Mouse (Mus musculus) lung, embryonic 15.5 days (tissue): ENCODE measurements around the gene Rnf20. TPM values are rescaled to one million over a fixed set of nuclear protein-coding genes. Genes with fewer than 3 reads are reported as not detected.
A peak's percentile ranks its signal among the peaks of the same experiment; 100 is the strongest.

ENCODE experiments used
- ATAC-seq: fragments of 200-750 bp; cut with Nextera tagmentation; 2 replicates; pipeline ENCODE4 v1.8.0; 2017; ENCODE audit warnings: moderate number of reproducible peaks, borderline replicate concordance; ENCODE audit not compliant: low FRiP score, low TSS enrichment; ENCODE audit errors: extremely low read depth
- H3K27ac ChIP-seq: fragments of 300-500 bp; sonication (generic); 2 replicates; pipeline ENCODE4 v1.5.1; 2015; ENCODE audit warnings: moderate library complexity, mild to moderate bottlenecking, inconsistent platforms
- H3K27me3 ChIP-seq: fragments of 300-500 bp; sonication (generic); 2 replicates; pipeline ENCODE4 v1.6.1; 2015; ENCODE audit warnings: inconsistent platforms
- H3K36me3 ChIP-seq: fragments of 300-500 bp; sonication (generic); 2 replicates; pipeline ENCODE4 v1.6.1; 2015; ENCODE audit warnings: inconsistent platforms
- H3K4me1 ChIP-seq: fragments of 300-500 bp; sonication (generic); 2 replicates; pipeline ENCODE4 v1.6.1; 2015; ENCODE audit warnings: inconsistent platforms
- H3K4me2 ChIP-seq: fragments of 300-500 bp; sonication (generic); 2 replicates; pipeline ENCODE4 v1.6.1; 2015; ENCODE audit warnings: inconsistent platforms, mild to moderate bottlenecking, moderate library complexity
- H3K4me3 ChIP-seq: fragments of 300-500 bp; sonication (generic); 2 replicates; pipeline ENCODE4 v1.5.1; 2015; ENCODE audit warnings: mild to moderate bottlenecking, inconsistent platforms
- H3K9ac ChIP-seq: fragments of 300-500 bp; sonication (generic); 2 replicates; pipeline ENCODE4 v1.6.1; 2015; ENCODE audit warnings: inconsistent platforms
- H3K9me3 ChIP-seq: fragments of 300-500 bp; sonication (generic); 2 replicates; pipeline ENCODE4 v1.6.1; 2016; ENCODE audit warnings: inconsistent platforms
- WGBS: fragments of 180-500 bp; shearing (Covaris S2); methylation state at CpG from one replicate; pipeline ENCODE4 v1.1.7; 2015; 5-methylcytosine and 5-hydroxymethylcytosine counted together
- polyA plus RNA-seq: library from polyadenylated mRNA; unstranded; fragments of >200 nt; fragmentation: Nextera tagmentation; extraction: Ambion mirVana; gene quantifications from 2 replicates; pipeline ENCODE4 v1.2.1, GENCODE M21; 2015

Gene Rnf20
- polyA plus RNA-seq, 1 experiment from 2014 or later: 40.8 TPM

DNA sequence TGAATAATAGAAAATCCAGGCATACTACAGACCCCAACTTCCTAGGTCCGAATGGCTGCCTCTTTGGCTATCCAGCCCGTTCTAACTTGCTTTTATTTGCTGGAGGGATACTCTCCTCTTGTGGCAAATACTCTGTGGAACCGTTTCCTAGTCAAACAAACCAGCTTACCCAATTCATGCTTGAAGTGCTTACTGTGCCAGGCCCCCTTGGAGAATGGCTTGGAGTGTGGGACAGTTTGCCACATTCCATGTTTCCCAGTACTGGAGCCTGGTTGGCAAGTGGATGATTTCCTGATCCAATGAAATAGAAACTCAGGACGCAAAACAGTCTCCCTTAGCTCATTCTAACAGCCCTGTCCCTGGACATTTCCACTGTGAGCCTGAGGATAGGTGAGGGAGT lies 30.4 kb downstream of the Rnf20 start:
- ATAC-seq: no peak
- WGBS: 69% methylated on average over 4 of the region's 4 CpGs
- no peak overlapping the region for H3K4me2 ChIP-seq
- no peaks in the 10 kb centered on the region for H3K4me1 ChIP-seq
- peaks cover 17% of the 10 kb centered on the region for H3K36me3 ChIP-seq
- no peaks in the 10 kb centered on the region for H3K9me3 ChIP-seq
- H3K27me3 ChIP-seq: no peaks in the 10 kb centered on the region
- no peak overlapping the region for H3K4me3 ChIP-seq
- no peak overlapping the region for H3K9ac ChIP-seq
- H3K27ac ChIP-seq: peak overlapping the region; percentile 67

DNA sequence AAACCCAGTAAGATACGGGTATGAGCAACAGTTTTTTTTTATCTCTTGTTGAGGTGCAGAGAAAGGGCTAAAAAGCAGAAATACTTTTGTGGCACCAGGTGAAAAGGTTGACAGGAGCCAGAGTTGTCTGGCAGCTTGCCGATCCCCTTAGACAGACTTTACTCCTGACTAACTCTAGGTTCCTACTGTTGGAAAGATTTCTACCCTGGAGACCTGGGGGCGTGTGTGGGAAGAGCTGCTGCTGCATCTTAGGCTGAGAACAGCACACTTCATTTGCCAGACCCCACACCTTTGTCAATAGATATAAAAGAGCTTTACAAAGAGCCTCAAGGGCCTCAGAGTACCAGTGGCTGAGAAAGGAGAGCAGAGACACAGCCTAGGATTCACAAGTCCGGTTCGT lies 33.0 kb downstream of the Rnf20 start:
- Histone ChIP-seq H3K4me2 (no peak overlapping the region), H3K27ac (no peak overlapping the region), H3K9me3 (no peaks in the 10 kb centered on the region), H3K36me3 (peaks cover 6% of the 10 kb centered on the region; the same call in 1 of the 2 replicates), H3K27me3 (no peaks in the 10 kb centered on the region), H3K4me1 (no peaks in the 10 kb centered on the region), H3K4me3 (no peak overlapping the region), H3K9ac (no peak overlapping the region)
- no peak for ATAC-seq
- WGBS: 81% methylated on average over 5 of the region's 5 CpGs

DNA sequence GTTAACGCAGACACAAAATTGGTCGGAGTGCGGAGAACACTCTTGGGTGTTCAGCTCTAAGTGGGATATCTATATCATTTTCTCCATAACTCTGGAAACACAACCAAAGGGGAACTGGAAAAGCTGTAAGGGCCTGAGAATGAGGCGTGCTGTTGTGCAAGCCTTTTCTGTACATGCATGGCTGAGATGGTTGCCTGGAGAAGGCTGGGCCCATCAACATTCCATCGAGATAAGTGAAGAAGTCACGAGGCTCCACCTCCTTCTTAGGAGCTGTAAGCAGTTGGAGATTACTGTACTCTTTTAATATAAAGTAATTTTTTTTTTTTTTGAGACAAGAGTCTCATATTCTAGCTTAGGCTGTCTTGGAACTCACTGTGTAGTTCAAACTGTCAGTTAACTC lies 44.3 kb downstream of the Rnf20 start:
- no peak overlapping the region for H3K9ac ChIP-seq
- no peaks in the 10 kb centered on the region for H3K9me3 ChIP-seq
- no peak overlapping the region for H3K4me2 ChIP-seq
- no peaks in the 10 kb centered on the region for H3K4me1 ChIP-seq
- 54% methylated on average over 6 of the region's 6 CpGs for WGBS
- peak overlapping the region; percentile 48 for H3K27ac ChIP-seq
- H3K27me3 ChIP-seq: no peaks in the 10 kb centered on the region
- H3K36me3 ChIP-seq: no peaks in the 10 kb centered on the region
- no peak overlapping the region for H3K4me3 ChIP-seq
- ATAC-seq: 0 out of 2 replicates have a peak, but pooled peaks have one; percentile 56

DNA sequence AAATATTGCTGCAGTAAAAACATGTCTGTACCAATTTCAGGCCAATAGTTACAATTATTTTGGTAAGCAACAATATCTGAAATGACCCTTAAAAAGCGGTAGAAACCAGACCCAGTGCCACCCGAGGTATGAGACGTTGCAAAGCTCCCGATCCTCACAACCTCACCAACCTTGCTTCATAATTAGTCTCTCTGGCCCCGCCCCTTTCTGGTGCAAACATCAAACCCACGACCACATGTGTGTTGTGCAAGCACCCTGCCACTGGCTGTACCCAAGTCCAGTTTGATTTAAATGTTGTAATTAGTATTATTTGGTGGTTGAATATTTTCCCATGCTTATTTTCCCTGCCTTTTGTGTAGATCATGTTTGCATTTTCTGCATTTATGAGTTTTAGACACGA lies 45.0 kb downstream of the Rnf20 start:
- Histone ChIP-seq H3K4me3 (no peak overlapping the region), H3K4me1 (no peaks in the 10 kb centered on the region), H3K27ac (no peak overlapping the region), H3K36me3 (no peaks in the 10 kb centered on the region), H3K27me3 (no peaks in the 10 kb centered on the region), H3K9ac (no peak overlapping the region), H3K9me3 (no peaks in the 10 kb centered on the region), H3K4me2 (no peak overlapping the region)
- ATAC-seq: no peak
- 68% methylated on average over 7 of the region's 7 CpGs for WGBS

DNA sequence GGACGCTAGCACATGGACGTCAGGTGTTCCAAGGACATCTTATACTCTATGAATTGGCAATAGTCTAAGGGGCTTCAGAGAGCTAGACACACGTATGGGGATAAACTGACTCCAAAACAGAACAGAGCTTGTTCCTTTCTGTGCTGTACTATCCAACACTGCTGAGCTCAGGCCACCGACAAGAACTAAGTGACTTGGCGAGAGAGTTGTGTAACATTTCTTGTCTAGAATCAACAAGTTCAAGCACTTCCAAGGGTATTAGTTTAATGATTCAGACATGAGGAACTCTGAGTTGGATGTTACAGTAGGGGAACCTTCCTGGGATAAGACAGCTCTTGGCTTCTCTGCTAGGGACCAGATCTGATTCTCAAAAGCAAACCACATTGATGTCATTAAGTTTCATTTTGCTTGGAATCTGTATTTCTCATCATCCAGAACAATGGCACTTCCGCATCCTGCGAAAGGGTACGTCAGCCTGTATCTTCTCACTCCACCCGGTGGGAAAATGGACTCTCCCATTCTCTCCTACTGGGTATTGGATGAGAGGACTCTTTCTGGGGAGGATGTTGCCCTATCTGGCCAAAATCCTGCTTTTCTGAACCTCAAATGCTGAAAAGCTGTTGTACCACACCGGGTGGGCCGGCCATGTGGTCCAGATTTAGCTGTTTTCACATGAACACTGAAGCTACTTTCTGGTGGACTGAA lies 48.5 kb downstream of the Rnf20 start:
- Histone ChIP-seq H3K36me3 (no peaks in the 10 kb centered on the region), H3K27ac (0 out of 2 replicates have a peak overlapping the region, but pooled peaks have one; percentile 21), H3K4me3 (no peak overlapping the region), H3K9me3 (no peaks in the 10 kb centered on the region), H3K27me3 (no peaks in the 10 kb centered on the region), H3K4me1 (no peaks in the 10 kb centered on the region), H3K4me2 (no peak overlapping the region), H3K9ac (no peak overlapping the region)
- 0 out of 2 replicates have a peak, but pooled peaks have one; percentile 35 for ATAC-seq
- 77% methylated on average over 11 of the region's 11 CpGs for WGBS

DNA sequence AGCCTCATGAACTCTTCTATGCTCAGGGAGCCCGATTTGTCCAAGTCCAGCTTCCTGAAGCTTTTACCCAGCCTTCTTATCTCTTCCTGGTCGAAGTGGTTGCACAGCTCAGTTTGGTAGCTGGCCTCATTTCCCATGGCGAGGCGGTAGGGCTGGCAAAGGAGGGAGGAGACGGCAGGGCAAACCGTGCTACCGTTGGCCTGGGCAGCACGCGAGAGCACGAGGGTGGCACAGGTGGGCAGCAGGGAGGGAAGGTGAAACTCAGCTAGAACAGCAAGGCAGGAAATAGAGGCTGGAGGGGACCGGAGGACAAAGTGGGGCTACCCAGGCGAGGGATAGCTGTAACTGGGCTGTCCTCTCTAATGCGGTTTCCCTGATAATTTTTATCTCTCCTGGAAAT lies 50.0 kb downstream of the Rnf20 start, which contains the start of gene Ppp3r2:
Gene Ppp3r2 (minus strand): TSS at position 213 of the 400 bp plus-strand sequence.
- Histone ChIP-seq H3K4me1 (no peaks in the 10 kb centered on the region), H3K27ac (no peak within 1 kb of the TSS), H3K4me3 (no peak within 1 kb of the TSS), H3K4me2 (no peak within 1 kb of the TSS), H3K27me3 (no peaks in the 10 kb centered on the region), H3K9ac (no peak within 1 kb of the TSS), H3K36me3 (no peaks in the 10 kb centered on the region), H3K9me3 (no peaks in the 10 kb centered on the region)
- no peak for ATAC-seq
- WGBS: 75% methylated on average over 13 of the region's 13 CpGs

DNA sequence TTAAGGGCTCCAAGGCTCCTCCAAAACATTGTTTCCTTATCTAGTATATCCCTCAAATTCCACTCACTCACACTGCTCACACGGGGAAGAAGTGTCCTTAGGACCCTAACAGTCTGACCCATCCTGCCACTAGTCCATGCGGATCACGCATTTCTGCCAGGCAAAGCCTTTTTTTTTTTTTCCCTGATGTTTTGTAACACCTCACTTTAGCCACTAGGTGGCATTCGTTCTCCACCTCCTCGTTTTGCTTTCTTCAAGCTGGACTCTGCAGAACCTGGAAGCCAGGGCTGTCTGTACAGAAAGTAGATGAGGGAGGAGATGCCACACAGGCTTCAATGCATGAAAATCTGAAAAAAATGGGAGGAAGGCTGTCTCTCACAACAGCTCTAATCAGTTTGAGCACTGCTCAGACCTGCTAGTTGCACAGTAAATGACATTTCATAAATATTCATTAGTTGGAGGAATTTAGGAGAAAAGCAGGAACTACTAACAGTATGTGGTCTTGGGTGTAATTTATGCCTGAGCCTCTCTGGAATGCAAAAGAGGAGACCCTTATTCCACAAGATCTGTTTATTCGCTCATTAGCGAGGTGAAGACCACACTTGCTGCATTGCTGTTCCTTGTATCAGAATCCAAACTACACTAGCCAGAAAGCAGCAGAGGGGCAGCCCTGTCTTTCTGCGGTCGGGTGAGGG lies 56.9 kb downstream of the Rnf20 start:
- Histone ChIP-seq H3K27me3 (no peaks in the 10 kb centered on the region), H3K9me3 (no peaks in the 10 kb centered on the region), H3K4me1 (no peaks in the 10 kb centered on the region), H3K9ac (no peak overlapping the region), H3K36me3 (no peaks in the 10 kb centered on the region), H3K27ac (no peak overlapping the region), H3K4me2 (no peak overlapping the region), H3K4me3 (no peak overlapping the region)
- ATAC-seq: no peak
- 18% methylated on average over 9 of the region's 9 CpGs for WGBS

DNA sequence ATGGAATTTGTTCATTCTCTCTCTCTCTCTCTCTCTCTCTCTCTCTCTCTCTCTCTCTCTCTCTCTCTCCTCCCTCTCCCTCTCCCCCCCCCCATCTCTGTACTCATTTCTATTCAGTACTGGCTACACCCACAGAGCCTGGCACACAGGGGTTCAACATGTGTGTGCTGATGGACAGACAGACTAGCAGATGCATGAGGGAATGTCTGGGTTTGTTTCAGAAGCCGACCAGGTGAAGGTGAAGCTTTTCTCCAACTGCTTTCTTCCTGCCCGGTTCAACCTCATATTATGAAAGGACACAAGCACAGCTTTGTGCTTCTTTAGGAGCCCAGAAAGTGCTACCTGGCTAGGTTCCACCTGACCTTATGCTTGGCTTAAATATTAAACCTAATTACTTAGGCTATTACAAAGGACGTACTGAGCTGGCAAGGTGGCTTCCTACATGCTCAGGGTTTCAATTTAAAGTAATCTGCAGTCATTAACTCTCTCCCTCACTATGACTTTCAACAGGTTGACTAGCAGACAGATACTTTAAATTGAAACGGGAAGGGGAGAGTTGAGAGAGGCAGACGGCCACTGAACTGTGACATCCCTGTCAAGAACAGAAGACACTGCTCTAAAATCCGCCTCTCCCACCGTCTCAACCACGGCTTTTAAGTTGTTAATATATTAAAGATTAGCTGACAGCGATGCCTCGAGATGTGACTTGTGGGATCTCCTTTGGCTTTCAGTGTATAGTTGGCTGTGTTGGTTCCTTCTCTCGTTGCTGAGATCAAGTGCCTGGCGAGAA lies 59.8 kb downstream of the Rnf20 start:
- H3K9ac ChIP-seq: no peak overlapping the region
- H3K9me3 ChIP-seq: no peaks in the 10 kb centered on the region
- no peak overlapping the region for H3K4me2 ChIP-seq
- H3K27me3 ChIP-seq: no peaks in the 10 kb centered on the region
- 32% methylated on average over 12 of the region's 12 CpGs for WGBS
- no peak overlapping the region for H3K27ac ChIP-seq
- H3K4me3 ChIP-seq: no peak overlapping the region
- no peaks in the 10 kb centered on the region for H3K4me1 ChIP-seq
- peak; percentile 31; the same call in 1 of the 2 replicates for ATAC-seq
- no peaks in the 10 kb centered on the region for H3K36me3 ChIP-seq

Other genes with a start within 250 kb of the Rnf20 start
- not detected in 2 replicates for gene Acnat2, start 223.9 kb upstream of the Rnf20 start, polyA plus RNA-seq
- 0.44 TPM in 1 of 2 replicates, not detected in the other for gene Acnat1, start 158.1 kb upstream of the Rnf20 start, polyA plus RNA-seq
- not detected in 2 replicates for gene Baat, start 125.4 kb upstream of the Rnf20 start, polyA plus RNA-seq
- 69.2 and 69.3 TPM in 2 replicates for gene Mrpl50, start 110.9 kb upstream of the Rnf20 start, polyA plus RNA-seq
- gene Zfp189, start 110.8 kb upstream of the Rnf20 start, polyA plus RNA-seq: 9.0 and 9.8 TPM in 2 replicates
- gene Aldob, start 82.5 kb upstream of the Rnf20 start, polyA plus RNA-seq: 1.1 and 2.0 TPM in 2 replicates
- gene Tmem246, start 34.1 kb upstream of the Rnf20 start, polyA plus RNA-seq: 24.2 and 25.3 TPM in 2 replicates
- not detected in 2 replicates for gene Ppp3r2, start 50.0 kb downstream of the Rnf20 start, polyA plus RNA-seq
- 0.37 and 0.47 TPM in 2 replicates for gene Grin3a, start 213.7 kb downstream of the Rnf20 start, polyA plus RNA-seq